Mouse (Mus musculus): ENCODE measurements around the gene Clec2d. TPM values are rescaled to one million over a fixed set of nuclear protein-coding genes. Genes with fewer than 3 reads are reported as not detected.

The Clec2d gene
- polyA plus RNA-seq, 1 experiment from 2014 or later = 0.21 TPM

Small RNA genes lying within 50 kb of the gene (microRNA-seq; reads per million reads assigned to microRNA genes)
- not detected for gene Gm27514

Other genes starting within 250 kb of the Clec2d start
- not detected in 2 replicates for gene Clec2g, start 246.2 kb upstream of the Clec2d start, polyA plus RNA-seq (2015; fragmentation: Nextera tagmentation; extraction: Ambion mirVana)
- 0.21 and 0.64 TPM in 2 replicates for gene Klrb1f, start 134.7 kb upstream of the Clec2d start, polyA plus RNA-seq (2015; fragmentation: Nextera tagmentation; extraction: Ambion mirVana)
- gene Clec2e, start 79.7 kb upstream of the Clec2d start, polyA plus RNA-seq (2015; fragmentation: Nextera tagmentation; extraction: Ambion mirVana) = not detected in 2 replicates
- gene Cd69, start 94.8 kb downstream of the Clec2d start, polyA plus RNA-seq (2015; fragmentation: Nextera tagmentation; extraction: Ambion mirVana) = 0.09 TPM in 1 of 2 replicates, not detected in the other
- gene 4922502D21Rik, start 151.2 kb downstream of the Clec2d start, polyA plus RNA-seq (2015; fragmentation: Nextera tagmentation; extraction: Ambion mirVana) = not detected in 2 replicates
- gene Clec12a, start 162.1 kb downstream of the Clec2d start, polyA plus RNA-seq (2015; fragmentation: Nextera tagmentation; extraction: Ambion mirVana) = 0.15 and 0.26 TPM in 2 replicates
- 0.39 and 0.98 TPM in 2 replicates for gene Clec12b, start 205.3 kb downstream of the Clec2d start, polyA plus RNA-seq (2015; fragmentation: Nextera tagmentation; extraction: Ambion mirVana)
- gene Clec1b, start 216.7 kb downstream of the Clec2d start, polyA plus RNA-seq (2015; fragmentation: Nextera tagmentation; extraction: Ambion mirVana) = 0.73 and 0.79 TPM in 2 replicates
- gene Clec9a, start 228.2 kb downstream of the Clec2d start, polyA plus RNA-seq (2015; fragmentation: Nextera tagmentation; extraction: Ambion mirVana) = 0.10 and 0.24 TPM in 2 replicates

All from hindbrain, embryonic 16.5 days (tissue).